In the genomic region with DNA sequence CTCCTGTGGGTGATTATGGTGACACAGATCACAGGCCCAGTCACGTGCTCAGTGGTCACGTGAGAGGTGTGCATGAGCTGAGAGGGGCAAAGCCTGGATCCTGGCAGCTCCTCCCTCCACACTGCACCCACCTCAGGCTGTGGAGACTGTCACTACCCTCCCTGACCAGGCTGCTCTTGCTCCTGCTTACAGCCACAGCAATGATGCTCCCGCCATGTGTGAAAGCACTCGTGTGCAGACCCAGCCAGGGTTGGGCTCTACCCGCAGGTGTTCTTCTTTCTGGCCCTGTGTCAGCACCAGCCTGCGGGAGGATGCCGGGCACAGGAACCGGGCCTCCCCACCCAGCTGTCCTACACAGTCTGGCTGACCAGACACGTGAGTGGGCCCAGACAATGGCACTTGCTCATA, we compare ENCODE assay signal across 10 mouse cellular contexts.
DNase-seq lines count a peak whose midpoint lies in the region; ATAC-seq lines count a peak whose summit lies in the region.
"Had no signal": no experiment of that assay in that cellular context is flagged by ENCODE, and none has a peak within 500 bp of the region (broad histone marks: within the 10 kb centered on the region; RNA-seq: fewer than 3 reads in every experiment).

No protein-coding gene starts in this region.

- H3K4me2 ChIP-seq in midbrain, embryonic 12.5 days (replicated peaks): no peak overlapping the region
- no peak overlapping the region for H3K4me2 ChIP-seq in midbrain, embryonic 11.5 days
- no peak overlapping the region for H3K4me2 ChIP-seq in hindbrain, embryonic 13.5 days

- peaks cover 8% of the 10 kb centered on the region; the same call in 1 of the 2 replicates for H3K4me1 ChIP-seq in midbrain, embryonic 12.5 days
- H3K4me1 ChIP-seq in midbrain, embryonic 11.5 days (ENCODE audit: control insufficient read depth, insufficient read depth, low read length): no peaks in the 10 kb centered on the region
- H3K4me1 ChIP-seq in hindbrain, embryonic 13.5 days (replicated peaks): peaks cover 14% of the 10 kb centered on the region

- no peaks in the 10 kb centered on the region for H3K27me3 ChIP-seq in midbrain, embryonic 12.5 days
- H3K27me3 ChIP-seq in midbrain, embryonic 11.5 days (ENCODE audit: control insufficient read depth, insufficient read depth, low read length): no peaks in the 10 kb centered on the region
- no peaks in the 10 kb centered on the region for H3K27me3 ChIP-seq in hindbrain, embryonic 13.5 days

- H3K4me3 ChIP-seq in midbrain, embryonic 12.5 days: no peak overlapping the region
- no peak overlapping the region for H3K4me3 ChIP-seq in midbrain, embryonic 11.5 days (ENCODE audit: low read depth, low read length)
- H3K4me3 ChIP-seq in hindbrain, embryonic 13.5 days: no peak overlapping the region

- H3K9ac ChIP-seq in midbrain, embryonic 12.5 days (replicated peaks): no peak overlapping the region
- no peak overlapping the region for H3K9ac ChIP-seq in midbrain, embryonic 11.5 days (ENCODE audit: low read length)
- H3K9ac ChIP-seq in hindbrain, embryonic 13.5 days: no peak overlapping the region

- H3K27ac ChIP-seq in midbrain, embryonic 12.5 days (replicated peaks): no peak overlapping the region
- H3K27ac ChIP-seq in midbrain, embryonic 11.5 days (ENCODE audit: low read depth, low read length): no peak overlapping the region
- H3K27ac ChIP-seq in hindbrain, embryonic 13.5 days: no peak overlapping the region
- H3K27ac ChIP-seq: kidney, postnatal 0 days had no signal

- DNase-seq in midbrain, embryonic 11.5 days (ENCODE audit: low spot score, missing footprints): no peak
- DNase-seq in cerebellum, adult 8-10 months: peak; percentile 57
- peak; percentile 14 for DNase-seq in thymus, postnatal 25 days
- no peak for DNase-seq in MN1 (ENCODE audit: low spot score)
- no peak for DNase-seq in left cerebral cortex, adult 18-20 months (ENCODE audit: low spot score in 2 of 2)
- no peak for DNase-seq in heart, adult 8-10 months (ENCODE audit: low spot score)
- DNase-seq: lung, postnatal 36 days had no signal

- WGBS in midbrain, embryonic 12.5 days: 77% methylated on average over 9 of the region's 9 CpGs
- 83% methylated on average over 9 of the region's 9 CpGs for WGBS in midbrain, embryonic 11.5 days
- 71% methylated on average over 9 of the region's 9 CpGs for WGBS in hindbrain, embryonic 13.5 days

- no peaks in the 10 kb centered on the region for H3K36me3 ChIP-seq in midbrain, embryonic 12.5 days
- H3K36me3 ChIP-seq in midbrain, embryonic 11.5 days (ENCODE audit: control insufficient read depth, insufficient read depth, low read length): no peaks in the 10 kb centered on the region
- no peaks in the 10 kb centered on the region; the same call in 1 of the 2 replicates for H3K36me3 ChIP-seq in hindbrain, embryonic 13.5 days

- ATAC-seq in midbrain, embryonic 12.5 days (ENCODE audit: low FRiP score, low read depth): 0 out of 2 replicates have a peak, but pooled peaks have one; percentile 38
- ATAC-seq in midbrain, embryonic 11.5 days (ENCODE audit: low FRiP score): no peak
- ATAC-seq in hindbrain, embryonic 13.5 days (ENCODE audit: low FRiP score): peak; percentile 30; the same call in 1 of the 2 replicates

- no peaks in the 10 kb centered on the region for H3K9me3 ChIP-seq in midbrain, embryonic 12.5 days
- no peaks in the 10 kb centered on the region for H3K9me3 ChIP-seq in midbrain, embryonic 11.5 days (ENCODE audit: control insufficient read depth, low read length)
- no peaks in the 10 kb centered on the region for H3K9me3 ChIP-seq in hindbrain, embryonic 13.5 days

Comparison
In these comparisons a context has a peak if more than half of its experiments do, and no peak if none do; other contexts are left out.
1. DNase-seq: peak in cerebellum, adult 8-10 months (single experiment) and thymus, postnatal 25 days (single experiment); none in midbrain, embryonic 11.5 days (single experiment), MN1 (single experiment), left cerebral cortex, adult 18-20 months (0 of 2) and heart, adult 8-10 months (single experiment).